Mouse (Mus musculus) heart, postnatal 0 days (tissue): ENCODE measurements around the gene Armc6.

ENCODE experiments used
- CTCF ChIP-seq: IDR thresholded peaks from 2 replicates; pipeline ENCODE4 v1.5.1; 2016; ENCODE audit warnings: antibody characterized with exemption, control low read depth, low read depth
- EP300 ChIP-seq: IDR thresholded peaks from 2 replicates; pipeline ENCODE4 v1.6.1; 2016; ENCODE audit warnings: antibody characterized with exemption, low read depth

DNA sequence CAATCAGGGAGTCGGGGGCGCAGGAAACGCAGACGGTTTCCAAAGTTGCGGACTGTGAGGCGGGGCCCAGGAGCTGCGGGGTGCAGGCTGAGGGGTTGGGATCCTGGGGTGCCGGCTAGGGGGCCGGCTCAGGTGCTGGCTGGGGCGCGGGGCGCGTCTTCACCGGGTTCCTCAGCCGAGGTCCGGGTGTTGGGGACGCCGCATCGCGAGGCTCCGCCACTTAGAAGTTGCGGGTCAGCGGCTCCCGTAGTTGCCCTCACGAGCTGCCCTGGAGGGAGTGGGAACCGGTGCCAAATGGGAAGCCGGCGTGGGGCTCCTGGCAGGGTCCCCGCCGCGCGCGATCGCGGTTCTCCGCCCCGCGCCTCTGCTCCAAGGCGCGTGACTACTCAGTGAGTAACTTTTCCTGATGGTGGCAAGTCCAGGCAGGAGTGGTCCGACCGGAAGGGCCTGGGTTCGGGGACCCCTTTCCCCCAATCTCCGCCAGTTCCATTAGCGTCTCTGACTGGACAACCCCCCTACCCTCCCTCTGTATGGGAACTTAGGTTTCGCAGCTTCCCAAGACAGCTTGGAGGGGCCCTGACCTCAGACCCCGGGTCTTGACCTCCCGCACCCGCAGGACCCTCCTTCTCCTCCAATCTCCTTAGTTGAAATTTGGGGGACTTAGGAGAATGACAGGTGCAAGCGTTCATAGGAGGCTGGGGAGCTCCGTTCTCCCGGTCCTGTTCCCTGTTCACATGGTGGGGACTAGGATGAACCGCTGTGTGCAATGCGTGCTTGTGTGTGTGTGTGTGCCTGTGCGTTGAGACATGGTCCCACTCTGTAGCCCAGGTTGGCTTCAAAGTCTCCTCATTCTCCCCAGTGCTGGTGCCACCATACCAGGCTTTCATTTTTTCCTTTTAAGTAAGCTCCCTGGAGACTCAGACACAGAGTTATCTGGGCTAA lies 49.1 kb upstream of the Armc6 start:
- TF ChIP-seq EP300 (no peak; the same call in 1 of the 2 replicates), CTCF (no peak)
